ENCODE assay signal across 8 mouse cellular contexts in genomic region chr17:45873996-45874395, GRCm38 (mm10).
DNase-seq lines count a peak whose midpoint lies in the region; ATAC-seq and TF ChIP-seq lines count a peak whose summit lies in the region.
"Had no signal": no experiment of that assay in that cellular context is flagged by ENCODE, and none has a peak within 500 bp of the region (broad histone marks: within the 10 kb centered on the region; RNA-seq: fewer than 3 reads in every experiment).

No protein-coding gene starts in this region.

- peak; percentile 57 for ATAC-seq in neural tube, embryonic 11.5 days (ENCODE audit: insufficient read depth, low FRiP score, low TSS enrichment)
- peak; percentile 45 for ATAC-seq in forebrain, embryonic 16.5 days
- ATAC-seq in liver, embryonic 13.5 days (ENCODE audit: low read depth) = no peak

- intact Hi-C loops in left cerebral cortex, adult 2 months (cut with DNase I) = no loop called here

- H3K9me3 ChIP-seq in neural tube, embryonic 11.5 days (ENCODE audit: control insufficient read depth, low read length) = no peaks in the 10 kb centered on the region; the same call in 1 of the 2 replicates
- no peaks in the 10 kb centered on the region for H3K9me3 ChIP-seq in forebrain, embryonic 16.5 days (ENCODE audit: control insufficient read depth, low read length)
- H3K9me3 ChIP-seq in liver, embryonic 13.5 days (replicated peaks) = 0 out of 2 replicates have a peak, but pooled peaks cover 7% of the 10 kb centered on the region

- DNase-seq in neural tube, embryonic 11.5 days (ENCODE audit: low spot score) = peak; percentile 46
- no peak for DNase-seq in neural tube, embryonic 10.5 days (ENCODE audit: extremely low spot score, low spot score)
- no peak for DNase-seq in liver, embryonic 13.5 days
- no peak for DNase-seq in yolk sac, embryonic 10.5 days (ENCODE audit: low spot score)
- no peak for DNase-seq in left cerebral cortex, adult 2 months (ENCODE audit: extremely low spot score in 1 of 2, low spot score in 2 of 2)
- no peak for DNase-seq in left cerebral cortex, adult 8-10 months (ENCODE audit: low spot score in 2 of 2)
- DNase-seq: cerebellum, adult 9-11 months had no signal

- no peak overlapping the region for H3K4me3 ChIP-seq in neural tube, embryonic 11.5 days (ENCODE audit: low read depth, low read length)
- H3K4me3 ChIP-seq in forebrain, embryonic 16.5 days (replicated peaks; ENCODE audit: low read length) = no peak overlapping the region; the same call in 1 of the 2 replicates
- H3K4me3 ChIP-seq in liver, embryonic 13.5 days (replicated peaks) = no peak overlapping the region
- no peak overlapping the region for H3K4me3 ChIP-seq in left cerebral cortex, adult 2 months

- H3K27me3 ChIP-seq in neural tube, embryonic 11.5 days (ENCODE audit: control insufficient read depth, insufficient read depth, low read length) = 0 out of 2 replicates have a peak, but pooled peaks cover 2% of the 10 kb centered on the region
- no peaks in the 10 kb centered on the region for H3K27me3 ChIP-seq in forebrain, embryonic 16.5 days (replicated peaks; ENCODE audit: control insufficient read depth, insufficient read depth, low read length)
- H3K27me3 ChIP-seq in liver, embryonic 13.5 days = peaks cover 50% of the 10 kb centered on the region

- H3K36me3 ChIP-seq in neural tube, embryonic 11.5 days (ENCODE audit: control insufficient read depth, insufficient read depth, low read length) = no peaks in the 10 kb centered on the region
- no peaks in the 10 kb centered on the region for H3K36me3 ChIP-seq in forebrain, embryonic 16.5 days (ENCODE audit: control insufficient read depth, insufficient read depth)
- no peaks in the 10 kb centered on the region for H3K36me3 ChIP-seq in liver, embryonic 13.5 days

- H3K4me1 ChIP-seq in neural tube, embryonic 11.5 days (ENCODE audit: control insufficient read depth, insufficient read depth, low read length) = peaks cover 10% of the 10 kb centered on the region
- peaks cover 20% of the 10 kb centered on the region for H3K4me1 ChIP-seq in forebrain, embryonic 16.5 days (replicated peaks; ENCODE audit: control insufficient read depth, insufficient read depth, low read length)
- H3K4me1 ChIP-seq in liver, embryonic 13.5 days (replicated peaks) = peaks cover 21% of the 10 kb centered on the region

- H3K27ac ChIP-seq in neural tube, embryonic 11.5 days (ENCODE audit: low read depth, low read length) = peak overlapping the region; percentile 53
- H3K27ac ChIP-seq in forebrain, embryonic 16.5 days (ENCODE audit: low read length) = peak overlapping the region; percentile 51
- H3K27ac ChIP-seq in liver, embryonic 13.5 days = no peak overlapping the region
- H3K27ac ChIP-seq in left cerebral cortex, adult 2 months = no peak overlapping the region

- peak overlapping the region; percentile 44; the same call in 1 of the 2 replicates for H3K9ac ChIP-seq in neural tube, embryonic 11.5 days (ENCODE audit: low read length)
- H3K9ac ChIP-seq in forebrain, embryonic 16.5 days (replicated peaks; ENCODE audit: low read depth, low read length) = peak overlapping the region; percentile 49
- no peak overlapping the region for H3K9ac ChIP-seq in liver, embryonic 13.5 days

- H3K4me2 ChIP-seq in neural tube, embryonic 11.5 days (ENCODE audit: low read depth) = peak overlapping the region; percentile 34
- H3K4me2 ChIP-seq in forebrain, embryonic 16.5 days (ENCODE audit: low read length) = peak overlapping the region; percentile 51
- 0 out of 2 replicates have a peak overlapping the region, but pooled peaks have one; percentile 19 for H3K4me2 ChIP-seq in liver, embryonic 13.5 days

- TF ChIP-seq CTCF in left cerebral cortex, adult 2 months (IDR thresholded peaks at IDR 0.05) = no peak

- WGBS in neural tube, embryonic 11.5 days = 18% methylated on average over 8 of the region's 8 CpGs
- 10% methylated on average over 8 of the region's 8 CpGs for WGBS in forebrain, embryonic 16.5 days
- WGBS in liver, embryonic 13.5 days (ENCODE audit: insufficient replicate concordance) = 17% methylated on average over 8 of the region's 8 CpGs

Comparison
In these comparisons a context has a peak if more than half of its experiments do, and no peak if none do; other contexts are left out.
1. H3K27ac ChIP-seq: peak in neural tube, embryonic 11.5 days (single experiment) and forebrain, embryonic 16.5 days (single experiment); none in liver, embryonic 13.5 days (single experiment) and left cerebral cortex, adult 2 months (single experiment).
2. Peak in every context shown above with its lines, with median percentiles within 50 percentile points of each other: H3K4me2 ChIP-seq.